Mouse (Mus musculus): ENCODE measurements around the gene Clec16a.

Clec16a gene

GRCm38 (mm10) chr16:10694414-10694851 is 149.3 kb downstream of the Clec16a start:
- in situ Hi-C loops (cut with MboI; ENCODE audit: unreplicated experiment in 2 of 2) = no loop called here

GRCm38 (mm10) chr16:10697861-10698659 is 152.9 kb downstream of the Clec16a start:
- in situ Hi-C loops (cut with MboI; ENCODE audit: unreplicated experiment in 2 of 2) = no loop called here

- in situ Hi-C loops (cut with MboI; ENCODE audit: unreplicated experiment in 2 of 2) = no loop called here
Measured at GRCm38 (mm10) chr16:10699316-10699715, 154.2 kb downstream of the Clec16a start.

GRCm38 (mm10) chr16:10700160-10700559 is 155.0 kb downstream of the Clec16a start:
- in situ Hi-C loops (cut with MboI; ENCODE audit: unreplicated experiment in 2 of 2) = no loop called here

GRCm38 (mm10) chr16:10702399-10702798 is 157.3 kb downstream of the Clec16a start:
- in situ Hi-C loops (cut with MboI; ENCODE audit: unreplicated experiment in 2 of 2) = no loop called here

GRCm38 (mm10) chr16:10703932-10704331 is 158.8 kb downstream of the Clec16a start:
- in situ Hi-C loops (cut with MboI; ENCODE audit: unreplicated experiment in 2 of 2) = no loop called here

- in situ Hi-C loops (cut with MboI; ENCODE audit: unreplicated experiment in 2 of 2) = no loop called here
Measured at GRCm38 (mm10) chr16:10705396-10705795, 160.3 kb downstream of the Clec16a start.

GRCm38 (mm10) chr16:10711524-10711923 is 166.4 kb downstream of the Clec16a start:
- in situ Hi-C loops (cut with MboI; ENCODE audit: unreplicated experiment in 2 of 2) = no loop called here

- in situ Hi-C loops (cut with MboI; ENCODE audit: unreplicated experiment in 2 of 2) = no loop called here
Measured at GRCm38 (mm10) chr16:10713041-10713440, 167.9 kb downstream of the Clec16a start.

- in situ Hi-C loops (cut with MboI; ENCODE audit: unreplicated experiment in 2 of 2) = no loop called here
Measured at GRCm38 (mm10) chr16:10713441-10714239, 168.5 kb downstream of the Clec16a start.

GRCm38 (mm10) chr16:10715211-10715610 is 170.1 kb downstream of the Clec16a start:
- in situ Hi-C loops (cut with MboI; ENCODE audit: unreplicated experiment in 2 of 2) = no loop called here

GRCm38 (mm10) chr16:10715632-10716031 is 170.5 kb downstream of the Clec16a start:
- in situ Hi-C loops (cut with MboI; ENCODE audit: unreplicated experiment in 2 of 2) = no loop called here

GRCm38 (mm10) chr16:10716696-10717095 is 171.6 kb downstream of the Clec16a start:
- in situ Hi-C loops (cut with MboI; ENCODE audit: unreplicated experiment in 2 of 2) = no loop called here

- in situ Hi-C loops (cut with MboI; ENCODE audit: unreplicated experiment in 2 of 2) = no loop called here
Measured at GRCm38 (mm10) chr16:10719971-10720370, 174.8 kb downstream of the Clec16a start.

- in situ Hi-C loops (cut with MboI; ENCODE audit: unreplicated experiment in 2 of 2) = no loop called here
Measured at GRCm38 (mm10) chr16:10722882-10723544, 177.9 kb downstream of the Clec16a start.

GRCm38 (mm10) chr16:10723816-10724647 is 178.9 kb downstream of the Clec16a start:
- in situ Hi-C loops (cut with MboI; ENCODE audit: unreplicated experiment in 2 of 2) = no loop called here

GRCm38 (mm10) chr16:10725156-10725555 is 180.0 kb downstream of the Clec16a start:
- in situ Hi-C loops (cut with MboI; ENCODE audit: unreplicated experiment in 2 of 2) = no loop called here

GRCm38 (mm10) chr16:10727630-10728029 is 182.5 kb downstream of the Clec16a start:
- in situ Hi-C loops (cut with MboI; ENCODE audit: unreplicated experiment in 2 of 2) = no loop called here

GRCm38 (mm10) chr16:10728886-10729285 is 183.7 kb downstream of the Clec16a start:
- in situ Hi-C loops (cut with MboI; ENCODE audit: unreplicated experiment in 2 of 2) = no loop called here

GRCm38 (mm10) chr16:10730941-10731340 is 185.8 kb downstream of the Clec16a start:
- in situ Hi-C loops (cut with MboI; ENCODE audit: unreplicated experiment in 2 of 2) = loop anchor here (5.0 kb wide), 2 partner anchors 36 to 41 kb away; no protein-coding TSS in a partner anchor

All from v-Abl transformed pro-B cells (cell line).